Mouse (Mus musculus): ENCODE data around the gene Sgce.

GRCm38 (mm10) chr6:4728305-4728704 lies 18.7 kb downstream of the Sgce start:
- no peak for TF ChIP-seq USF1 (IDR thresholded peaks at IDR 0.05; ENCODE audit: low read depth)
- no peak for TF ChIP-seq MYOG (IDR thresholded peaks at IDR 0.05; ENCODE audit: control insufficient read depth, extremely low read depth, insufficient read length)
- TF ChIP-seq CTCF (IDR thresholded peaks at IDR 0.05; ENCODE audit: control insufficient read depth, insufficient read depth, insufficient read length): no peak
- TF ChIP-seq MAX (IDR thresholded peaks at IDR 0.05): no peak
